Mouse (Mus musculus) midbrain, embryonic 12.5 days (tissue): ENCODE measurements around the gene Mfsd2a. TPM values are rescaled to one million over a fixed set of nuclear protein-coding genes. Genes with fewer than 3 reads are reported as not detected.

Source experiments
- ATAC-seq: fragments of 200-750 bp; cut with Nextera tagmentation; 2 replicates; pipeline ENCODE4 v1.8.0; 2017; ENCODE audit warnings: low read depth, moderate TSS enrichment, moderate library complexity; ENCODE audit not compliant: low FRiP score
- H3K27ac ChIP-seq: fragments of 300-500 bp; sonication (generic); replicated peaks from 2 replicates; pipeline ENCODE4 v1.5.1; 2016; ENCODE audit warnings: mild to moderate bottlenecking
- H3K27me3 ChIP-seq: fragments of 300-500 bp; sonication (generic); 2 replicates; pipeline ENCODE4 v1.6.1; 2016; ENCODE audit warnings: mild to moderate bottlenecking
- H3K36me3 ChIP-seq: fragments of 300-500 bp; sonication (generic); 2 replicates; pipeline ENCODE4 v1.6.1; 2016
- H3K4me1 ChIP-seq: fragments of 300-500 bp; sonication (generic); 2 replicates; pipeline ENCODE4 v1.6.1; 2016
- H3K4me2 ChIP-seq: fragments of 300-500 bp; sonication (generic); replicated peaks from 2 replicates; pipeline ENCODE4 v1.6.1; 2016; ENCODE audit warnings: mild to moderate bottlenecking, moderate library complexity
- H3K4me3 ChIP-seq: fragments of 300-500 bp; sonication (generic); 2 replicates; pipeline ENCODE4 v1.5.1; 2016; ENCODE audit warnings: mild to moderate bottlenecking
- H3K9ac ChIP-seq: fragments of 300-500 bp; sonication (generic); replicated peaks from 2 replicates; pipeline ENCODE4 v1.6.1; 2016; ENCODE audit warnings: mild to moderate bottlenecking, moderate library complexity
- H3K9me3 ChIP-seq: fragments of 300-500 bp; sonication (generic); 2 replicates; pipeline ENCODE4 v1.6.1; 2016; ENCODE audit warnings: mild to moderate bottlenecking
- WGBS: fragments of 180-500 bp; shearing (Covaris S2); methylation state at CpG from one replicate; pipeline ENCODE4 v1.1.7; 2016; 5-methylcytosine and 5-hydroxymethylcytosine counted together
- polyA plus RNA-seq: library from polyadenylated mRNA; unstranded; fragments of >200 nt; fragmentation: Nextera tagmentation; extraction: Ambion mirVana; gene quantifications from 2 replicates; pipeline ENCODE4 v1.2.1, GENCODE M21; 2016

The Mfsd2a gene
- polyA plus RNA-seq, 1 experiment from 2014 or later, result 25.7 TPM

DNA sequence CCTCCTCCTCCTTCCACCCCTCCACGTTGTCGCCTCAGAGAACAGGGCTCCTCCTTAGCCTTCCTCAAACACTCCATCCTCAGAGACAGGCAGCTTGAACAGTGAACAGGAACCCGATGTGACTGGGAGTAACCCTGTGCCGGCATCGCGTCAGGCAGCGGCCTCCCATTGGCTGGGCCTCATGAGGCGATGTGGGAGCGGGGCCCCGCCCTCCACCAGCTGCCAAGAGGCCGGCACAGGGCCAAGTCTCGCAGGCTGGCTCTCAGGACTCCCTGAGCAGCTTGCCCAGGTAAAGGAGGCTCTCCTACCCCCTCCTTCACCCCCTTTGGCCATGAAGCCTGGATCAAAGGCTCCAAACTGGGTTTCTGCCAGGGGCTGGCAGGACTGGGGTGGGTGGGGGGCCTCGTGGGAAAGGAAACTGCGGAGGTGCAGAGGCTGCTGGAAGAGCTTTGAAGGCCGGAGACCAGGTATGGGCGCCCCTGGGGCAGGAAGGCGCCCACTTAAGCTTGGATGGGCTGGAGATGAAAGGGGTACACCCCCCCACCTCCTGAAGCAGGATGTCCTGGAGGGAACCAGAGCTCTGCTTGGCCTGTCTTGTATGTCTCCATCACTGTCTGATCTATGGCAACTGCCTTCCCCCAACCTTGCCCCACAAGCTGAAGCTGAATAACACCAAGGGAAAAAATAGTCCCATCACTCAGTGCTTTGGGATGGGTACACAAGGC is 5.4 kb downstream of the Mfsd2a start:
- Histone ChIP-seq H3K4me1 (peaks cover 32% of the 10 kb centered on the region), H3K9ac (peak overlapping the region; percentile 57), H3K9me3 (no peaks in the 10 kb centered on the region), H3K27me3 (peaks cover 3% of the 10 kb centered on the region; the same call in 1 of the 2 replicates), H3K36me3 (peaks cover 34% of the 10 kb centered on the region), H3K4me3 (peak overlapping the region; percentile 28), H3K4me2 (peak overlapping the region; percentile 49), H3K27ac (peak overlapping the region; percentile 75)
- peak; percentile 95 for ATAC-seq
- 14% methylated on average over 17 of the region's 17 CpGs for WGBS

GRCm38 (mm10) chr4:122954680-122955411 is 6.1 kb downstream of the Mfsd2a start:
- Histone ChIP-seq H3K4me1 (peaks cover 29% of the 10 kb centered on the region), H3K9ac (no peak overlapping the region; the same call in 1 of the 2 replicates), H3K4me3 (peak overlapping the region; percentile 28), H3K4me2 (peak overlapping the region; percentile 49), H3K27me3 (peaks cover under 1% of the 10 kb centered on the region; the same call in 1 of the 2 replicates), H3K27ac (peak overlapping the region; percentile 75), H3K9me3 (no peaks in the 10 kb centered on the region), H3K36me3 (peaks cover 41% of the 10 kb centered on the region)
- 66% methylated on average over 5 of the region's 5 CpGs for WGBS
- ATAC-seq, result peak; percentile 53; the same call in 1 of the 2 replicates

DNA sequence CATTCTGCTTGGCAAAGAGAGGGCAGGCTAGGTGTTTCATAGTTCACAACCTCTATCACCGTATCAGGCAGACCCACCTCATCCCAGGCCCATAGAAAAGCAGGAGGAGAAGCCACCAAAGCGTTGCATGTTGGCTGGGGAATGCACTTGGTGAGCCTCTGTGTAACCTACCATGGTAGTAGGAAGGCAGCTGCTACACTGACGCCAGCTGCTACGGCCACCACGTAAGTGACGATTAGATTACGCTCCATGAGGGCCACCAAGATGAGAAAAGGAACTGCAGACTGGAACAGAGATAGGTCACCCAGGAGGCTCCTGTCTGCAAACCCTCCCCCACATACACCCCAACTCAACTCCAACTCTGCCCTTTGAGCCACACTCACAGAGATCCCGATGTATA is 11.9 kb downstream of the Mfsd2a start:
- 89% methylated on average over 8 of the region's 8 CpGs for WGBS
- no peaks in the 10 kb centered on the region for H3K27me3 ChIP-seq
- H3K36me3 ChIP-seq, result peaks cover 62% of the 10 kb centered on the region
- no peak overlapping the region for H3K27ac ChIP-seq
- ATAC-seq, result no peak
- H3K4me1 ChIP-seq, result no peaks in the 10 kb centered on the region
- H3K4me2 ChIP-seq, result no peak overlapping the region
- H3K9me3 ChIP-seq, result no peaks in the 10 kb centered on the region
- H3K9ac ChIP-seq, result no peak overlapping the region
- H3K4me3 ChIP-seq, result no peak overlapping the region

- Histone ChIP-seq H3K27ac (no peak overlapping the region), H3K36me3 (peaks cover 58% of the 10 kb centered on the region), H3K4me3 (no peak overlapping the region), H3K4me1 (no peaks in the 10 kb centered on the region), H3K9ac (no peak overlapping the region), H3K27me3 (no peaks in the 10 kb centered on the region), H3K4me2 (no peak overlapping the region), H3K9me3 (no peaks in the 10 kb centered on the region)
- WGBS, result 94% methylated on average over 3 of the region's 3 CpGs
- ATAC-seq, result no peak
These were observed 13.8 kb downstream of the Mfsd2a start for GRCm38 (mm10) chr4:122947223-122947622.

GRCm38 (mm10) chr4:122944408-122944807 is 16.6 kb downstream of the Mfsd2a start:
- peaks cover 34% of the 10 kb centered on the region for H3K36me3 ChIP-seq
- H3K4me3 ChIP-seq, result no peak overlapping the region
- H3K27ac ChIP-seq, result no peak overlapping the region
- no peak overlapping the region for H3K4me2 ChIP-seq
- no peaks in the 10 kb centered on the region for H3K4me1 ChIP-seq
- H3K9ac ChIP-seq, result no peak overlapping the region
- H3K9me3 ChIP-seq, result no peaks in the 10 kb centered on the region
- 21% methylated on average over 4 of the region's 4 CpGs for WGBS
- peak; percentile 34; the same call in 1 of the 2 replicates for ATAC-seq
- no peaks in the 10 kb centered on the region for H3K27me3 ChIP-seq

GRCm38 (mm10) chr4:122939048-122939796 is 21.8 kb downstream of the Mfsd2a start:
- H3K27me3 ChIP-seq, result no peaks in the 10 kb centered on the region

GRCm38 (mm10) chr4:122937489-122937888 is 23.5 kb downstream of the Mfsd2a start:
- Histone ChIP-seq H3K9me3 (no peaks in the 10 kb centered on the region), H3K27me3 (no peaks in the 10 kb centered on the region), H3K9ac (no peak overlapping the region), H3K27ac (no peak overlapping the region), H3K4me3 (no peak overlapping the region), H3K36me3 (no peaks in the 10 kb centered on the region), H3K4me2 (no peak overlapping the region), H3K4me1 (no peaks in the 10 kb centered on the region)
- WGBS, result 71% methylated on average over 2 of the region's 3 CpGs
- no peak for ATAC-seq

More at GRCm38 (mm10) chr4:122939048-122939796, 21.8 kb downstream of the Mfsd2a start:
- H3K4me1 ChIP-seq, result no peaks in the 10 kb centered on the region
- H3K4me2 ChIP-seq, result no peak overlapping the region
- no peak overlapping the region for H3K9ac ChIP-seq
- no peaks in the 10 kb centered on the region for H3K9me3 ChIP-seq
- 87% methylated on average over 2 of the region's 2 CpGs for WGBS
- H3K36me3 ChIP-seq, result no peaks in the 10 kb centered on the region
- H3K4me3 ChIP-seq, result no peak overlapping the region
- H3K27ac ChIP-seq, result no peak overlapping the region
- no peak for ATAC-seq

- no peaks in the 10 kb centered on the region for H3K9me3 ChIP-seq
- no peak overlapping the region for H3K9ac ChIP-seq
- H3K27me3 ChIP-seq, result no peaks in the 10 kb centered on the region
- H3K4me3 ChIP-seq, result no peak overlapping the region
- no peaks in the 10 kb centered on the region for H3K36me3 ChIP-seq
- ATAC-seq, result no peak
- no peaks in the 10 kb centered on the region for H3K4me1 ChIP-seq
- no peak overlapping the region for H3K4me2 ChIP-seq
- no peak overlapping the region for H3K27ac ChIP-seq
- 89% methylated on average over 9 of the region's 9 CpGs for WGBS
These were observed 25.4 kb downstream of the Mfsd2a start for GRCm38 (mm10) chr4:122935466-122936099.

GRCm38 (mm10) chr4:122933857-122934256 is 27.1 kb downstream of the Mfsd2a start:
- 74% methylated on average over 3 of the region's 3 CpGs for WGBS
- Histone ChIP-seq H3K4me1 (no peaks in the 10 kb centered on the region), H3K36me3 (no peaks in the 10 kb centered on the region), H3K27ac (no peak overlapping the region), H3K9ac (no peak overlapping the region), H3K27me3 (no peaks in the 10 kb centered on the region), H3K4me3 (no peak overlapping the region), H3K4me2 (no peak overlapping the region), H3K9me3 (no peaks in the 10 kb centered on the region)
- no peak for ATAC-seq

- H3K27me3 ChIP-seq, result no peaks in the 10 kb centered on the region
- no peak overlapping the region for H3K27ac ChIP-seq
- H3K9ac ChIP-seq, result no peak overlapping the region
- no peak for ATAC-seq
- no peak overlapping the region for H3K4me2 ChIP-seq
- no peaks in the 10 kb centered on the region for H3K9me3 ChIP-seq
- no peak overlapping the region for H3K4me3 ChIP-seq
- 76% methylated on average over 3 of the region's 3 CpGs for WGBS
- H3K4me1 ChIP-seq, result no peaks in the 10 kb centered on the region
- H3K36me3 ChIP-seq, result no peaks in the 10 kb centered on the region
These were observed 27.9 kb downstream of the Mfsd2a start for GRCm38 (mm10) chr4:122933051-122933591.

- Histone ChIP-seq H3K4me2 (no peak overlapping the region), H3K9me3 (no peaks in the 10 kb centered on the region), H3K27ac (no peak overlapping the region), H3K36me3 (no peaks in the 10 kb centered on the region), H3K27me3 (no peaks in the 10 kb centered on the region), H3K9ac (no peak overlapping the region), H3K4me3 (no peak overlapping the region), H3K4me1 (no peaks in the 10 kb centered on the region)
- ATAC-seq, result no peak
- WGBS, result 79% methylated on average over 8 of the region's 8 CpGs
These were observed 28.6 kb downstream of the Mfsd2a start for GRCm38 (mm10) chr4:122932239-122932978.
